Mouse (Mus musculus) ES-E14 (cell line): ENCODE data around the gene Cd19.

Experiments
- HCFC1 ChIP-seq: IDR thresholded peaks from 2 replicates; pipeline ENCODE4 v1.6.1; 2012; ENCODE audit warnings: low read length, inconsistent platforms, borderline replicate concordance; ENCODE audit not compliant: insufficient read depth
- ZNF384 ChIP-seq: IDR thresholded peaks from 2 replicates; pipeline ENCODE4 v1.6.1; 2012; ENCODE audit warnings: low read depth, low read length, inconsistent platforms

GRCm38 (mm10) chr7:126417606-126418005 is 2.9 kb upstream of the Cd19 start:
- TF ChIP-seq HCFC1, result no peak
- no peak for TF ChIP-seq ZNF384
